ENCODE assay signal across 8 mouse cellular contexts in the genomic region with DNA sequence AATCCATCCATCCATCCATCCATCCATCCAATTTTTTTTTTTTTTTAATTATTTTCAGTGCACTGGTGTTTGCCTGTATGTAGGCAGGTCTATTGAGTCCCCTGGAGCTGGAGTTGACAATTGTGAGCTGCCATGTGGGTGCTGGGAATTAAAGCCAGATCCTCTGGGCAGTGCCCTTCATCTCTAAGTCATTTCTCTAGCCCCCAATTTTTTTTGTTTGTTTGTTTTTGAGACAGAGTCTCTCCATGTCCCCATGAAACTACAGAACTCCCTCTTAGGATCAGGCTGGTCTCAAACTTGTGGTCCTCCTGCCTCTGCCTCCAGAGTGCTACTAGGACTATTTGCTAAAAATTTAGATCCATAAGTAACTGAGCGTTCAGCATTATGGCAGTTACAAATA. TPM values are rescaled to one million over a fixed set of nuclear protein-coding genes. Genes with fewer than 3 reads are reported as not detected.
DNase-seq lines count a peak whose midpoint lies in the region; ATAC-seq lines count a peak whose summit lies in the region.

No protein-coding gene starts in this region.

- 96% methylated on average over 1 of the region's 1 CpGs for WGBS in liver, embryonic 11.5 days
- WGBS in forebrain, embryonic 16.5 days, result 100% methylated on average over 1 of the region's 1 CpGs
- 83% methylated on average over 1 of the region's 1 CpGs for WGBS in limb, embryonic 15.5 days
- WGBS in stomach, embryonic 14.5 days, result 97% methylated on average over 1 of the region's 1 CpGs

- H3K9me3 ChIP-seq in liver, embryonic 11.5 days (ENCODE audit: control insufficient read depth, low read length), result no peaks in the 10 kb centered on the region
- H3K9me3 ChIP-seq in forebrain, embryonic 16.5 days (ENCODE audit: control insufficient read depth, low read length), result no peaks in the 10 kb centered on the region
- no peaks in the 10 kb centered on the region for H3K9me3 ChIP-seq in limb, embryonic 15.5 days
- no peaks in the 10 kb centered on the region for H3K9me3 ChIP-seq in stomach, embryonic 14.5 days (ENCODE audit: control insufficient read depth, low read depth, low read length)

- H3K27ac ChIP-seq in liver, embryonic 11.5 days (ENCODE audit: low read depth, low read length), result no peak overlapping the region
- peak overlapping the region; percentile 84 for H3K27ac ChIP-seq in forebrain, embryonic 16.5 days (ENCODE audit: low read length)
- no peak overlapping the region for H3K27ac ChIP-seq in limb, embryonic 15.5 days
- no peak overlapping the region for H3K27ac ChIP-seq in stomach, embryonic 14.5 days (ENCODE audit: low read length)

- no peak overlapping the region for H3K4me3 ChIP-seq in liver, embryonic 11.5 days (ENCODE audit: low read depth, low read length)
- H3K4me3 ChIP-seq in forebrain, embryonic 16.5 days (replicated peaks; ENCODE audit: low read length), result peak overlapping the region; percentile 43; the same call in 1 of the 2 replicates
- H3K4me3 ChIP-seq in limb, embryonic 15.5 days, result no peak overlapping the region
- H3K4me3 ChIP-seq in stomach, embryonic 14.5 days (ENCODE audit: low read depth, low read length), result peak overlapping the region; percentile 32; the same call in 1 of the 2 replicates

- H3K36me3 ChIP-seq in liver, embryonic 11.5 days (ENCODE audit: control insufficient read depth, insufficient read depth, low read length), result no peaks in the 10 kb centered on the region
- H3K36me3 ChIP-seq in forebrain, embryonic 16.5 days (ENCODE audit: control insufficient read depth, insufficient read depth), result no peaks in the 10 kb centered on the region
- no peaks in the 10 kb centered on the region for H3K36me3 ChIP-seq in limb, embryonic 15.5 days
- no peaks in the 10 kb centered on the region for H3K36me3 ChIP-seq in stomach, embryonic 14.5 days (ENCODE audit: control insufficient read depth, insufficient read depth, low read length)

- no peak for DNase-seq in liver, embryonic 11.5 days (ENCODE audit: low spot score)
- DNase-seq in liver, result no peak
- no peak for DNase-seq in gastrocnemius, adult 18-20 months (ENCODE audit: low spot score)
- no peak for DNase-seq in left cerebral cortex, adult 18-20 months (ENCODE audit: low spot score in 2 of 2)
- no peak for DNase-seq in natural killer cell, adult 2 months (ENCODE audit: low spot score in 2 of 2)

- peak overlapping the region; percentile 65 for H3K4me2 ChIP-seq in liver, embryonic 11.5 days
- H3K4me2 ChIP-seq in forebrain, embryonic 16.5 days (ENCODE audit: low read length), result no peak overlapping the region; the same call in 1 of the 2 replicates
- H3K4me2 ChIP-seq in limb, embryonic 15.5 days, result peak overlapping the region; percentile 60
- H3K4me2 ChIP-seq in stomach, embryonic 14.5 days (replicated peaks; ENCODE audit: low read depth, low read length), result peak overlapping the region; percentile 58

- ATAC-seq in liver, embryonic 11.5 days (replicated peaks; ENCODE audit: low FRiP score), result no peak
- ATAC-seq in forebrain, embryonic 16.5 days, result no peak
- ATAC-seq in limb, embryonic 15.5 days (ENCODE audit: insufficient number of reproducible peaks, low FRiP score, low TSS enrichment, low read depth), result no peak
- no peak for ATAC-seq in stomach, embryonic 14.5 days (ENCODE audit: insufficient number of reproducible peaks, insufficient read depth, low FRiP score, low read depth)

- H3K9ac ChIP-seq in liver, embryonic 11.5 days (ENCODE audit: low read depth, low read length), result no peak overlapping the region
- H3K9ac ChIP-seq in forebrain, embryonic 16.5 days (replicated peaks; ENCODE audit: low read depth, low read length), result peak overlapping the region; percentile 72
- H3K9ac ChIP-seq in limb, embryonic 15.5 days, result no peak overlapping the region
- no peak overlapping the region for H3K9ac ChIP-seq in stomach, embryonic 14.5 days (replicated peaks; ENCODE audit: low read depth, low read length)

- H3K4me1 ChIP-seq in liver, embryonic 11.5 days (replicated peaks; ENCODE audit: control insufficient read depth, insufficient read depth, low read length), result 0 out of 2 replicates have a peak, but pooled peaks cover 3% of the 10 kb centered on the region
- H3K4me1 ChIP-seq in forebrain, embryonic 16.5 days (replicated peaks; ENCODE audit: control insufficient read depth, insufficient read depth, low read length), result peaks cover 19% of the 10 kb centered on the region
- H3K4me1 ChIP-seq in limb, embryonic 15.5 days, result peaks cover 13% of the 10 kb centered on the region
- H3K4me1 ChIP-seq in stomach, embryonic 14.5 days (ENCODE audit: control insufficient read depth, insufficient read depth, low read length), result peaks cover 9% of the 10 kb centered on the region; the same call in 1 of the 2 replicates

- H3K27me3 ChIP-seq in liver, embryonic 11.5 days (replicated peaks; ENCODE audit: control insufficient read depth, insufficient read depth, low read length), result no peaks in the 10 kb centered on the region
- no peaks in the 10 kb centered on the region for H3K27me3 ChIP-seq in forebrain, embryonic 16.5 days (replicated peaks; ENCODE audit: control insufficient read depth, insufficient read depth, low read length)
- H3K27me3 ChIP-seq in limb, embryonic 15.5 days, result no peaks in the 10 kb centered on the region
- no peaks in the 10 kb centered on the region for H3K27me3 ChIP-seq in stomach, embryonic 14.5 days (ENCODE audit: control insufficient read depth, insufficient read depth, low read length)

RNA-seq across cellular contexts. Expression of gene Hnrnph1, which starts 4.9 kb away (rescaled TPM):
- polyA plus RNA-seq in liver, embryonic 11.5 days (2014; fragmentation: Nextera tagmentation; extraction: Ambion mirVana), result 341 and 346 TPM in 2 replicates
- 660 and 710 TPM in 2 replicates for polyA plus RNA-seq in forebrain, embryonic 16.5 days (2015; fragmentation: Nextera tagmentation; extraction: Ambion mirVana)
- 370 and 395 TPM in 2 replicates for polyA plus RNA-seq in limb, embryonic 15.5 days (2015; fragmentation: Nextera tagmentation; extraction: Ambion mirVana)
- 475 and 496 TPM in 2 replicates for polyA plus RNA-seq in stomach, embryonic 14.5 days (2014; fragmentation: Nextera tagmentation; extraction: Ambion mirVana)
- total RNA-seq in gastrocnemius, adult 18-20 months (2021), result 10 to 100 TPM; 74.6 to 98.6 TPM
- 100 to 1,000 TPM; 257 to 271 TPM for total RNA-seq in left cerebral cortex, adult 18-20 months (2021)

RNA-seq across cellular contexts. Expression of gene Cby3, which starts 17.6 kb away (rescaled TPM):
- not detected in 2 replicates for polyA plus RNA-seq in liver, embryonic 11.5 days (2014; fragmentation: Nextera tagmentation; extraction: Ambion mirVana)
- polyA plus RNA-seq in forebrain, embryonic 16.5 days (2015; fragmentation: Nextera tagmentation; extraction: Ambion mirVana), result 0.75 and 1.2 TPM in 2 replicates
- polyA plus RNA-seq in limb, embryonic 15.5 days (2015; fragmentation: Nextera tagmentation; extraction: Ambion mirVana), result 0.37 TPM in 1 of 2 replicates, not detected in the other
- polyA plus RNA-seq in stomach, embryonic 14.5 days (2014; fragmentation: Nextera tagmentation; extraction: Ambion mirVana), result 0.51 TPM in 1 of 2 replicates, not detected in the other
- total RNA-seq in gastrocnemius, adult 18-20 months (2021), result not detected
- under 1 TPM in 1 of 2 experiments, not detected in 1; 0.93 TPM for total RNA-seq in left cerebral cortex, adult 18-20 months (2021)

RNA-seq across cellular contexts. Expression of gene Canx, which starts 46.4 kb away (rescaled TPM):
- polyA plus RNA-seq in liver, embryonic 11.5 days (2014; fragmentation: Nextera tagmentation; extraction: Ambion mirVana), result 267 and 285 TPM in 2 replicates
- 273 and 290 TPM in 2 replicates for polyA plus RNA-seq in forebrain, embryonic 16.5 days (2015; fragmentation: Nextera tagmentation; extraction: Ambion mirVana)
- 293 and 330 TPM in 2 replicates for polyA plus RNA-seq in limb, embryonic 15.5 days (2015; fragmentation: Nextera tagmentation; extraction: Ambion mirVana)
- polyA plus RNA-seq in stomach, embryonic 14.5 days (2014; fragmentation: Nextera tagmentation; extraction: Ambion mirVana), result 221 and 248 TPM in 2 replicates
- total RNA-seq in gastrocnemius, adult 18-20 months (2021), result 100 to 1,000 TPM in 1 of 2 experiments, 10 to 100 TPM in 1; 92.2 to 110 TPM
- 100 to 1,000 TPM; 398 to 431 TPM for total RNA-seq in left cerebral cortex, adult 18-20 months (2021)

RNA-seq across cellular contexts. Expression of gene Rufy1, which starts 59.0 kb away (rescaled TPM):
- 18.7 and 19.2 TPM in 2 replicates for polyA plus RNA-seq in liver, embryonic 11.5 days (2014; fragmentation: Nextera tagmentation; extraction: Ambion mirVana)
- 28.6 and 31.2 TPM in 2 replicates for polyA plus RNA-seq in forebrain, embryonic 16.5 days (2015; fragmentation: Nextera tagmentation; extraction: Ambion mirVana)
- polyA plus RNA-seq in limb, embryonic 15.5 days (2015; fragmentation: Nextera tagmentation; extraction: Ambion mirVana), result 23.5 and 24.3 TPM in 2 replicates
- 22.6 and 23.0 TPM in 2 replicates for polyA plus RNA-seq in stomach, embryonic 14.5 days (2014; fragmentation: Nextera tagmentation; extraction: Ambion mirVana)
- 10 to 100 TPM; 23.6 to 25.9 TPM for total RNA-seq in gastrocnemius, adult 18-20 months (2021)
- 10 to 100 TPM; 29.2 to 30.3 TPM for total RNA-seq in left cerebral cortex, adult 18-20 months (2021)

Comparison
In these comparisons a context has a peak if more than half of its experiments do, and no peak if none do; other contexts are left out.
1. H3K4me3 ChIP-seq: peak in forebrain, embryonic 16.5 days (single experiment) and stomach, embryonic 14.5 days (single experiment); none in liver, embryonic 11.5 days (single experiment) and limb, embryonic 15.5 days (single experiment).